Mouse (Mus musculus) lung, postnatal 14 days (tissue): ENCODE measurements around the gene Gm6685.
A peak's percentile ranks its signal among the peaks of the same experiment; 100 is the strongest.
"Not testable (repeated sequence)": the region's sequence is repeated elsewhere in the genome, so short reads cannot be mapped to it uniquely, and the experiment has no call there.

Experiments
- DNase-seq: peaks from one replicate; pipeline ENCODE4 v3.0.0; 2021

Gm6685 gene

GRCm38 (mm10) chr11:28339224-28340150 is at the start of gene Gm6685:
Gene Gm6685 (minus strand): TSS chr11:28339867.
- not testable (repeated sequence) for DNase-seq

DNA sequence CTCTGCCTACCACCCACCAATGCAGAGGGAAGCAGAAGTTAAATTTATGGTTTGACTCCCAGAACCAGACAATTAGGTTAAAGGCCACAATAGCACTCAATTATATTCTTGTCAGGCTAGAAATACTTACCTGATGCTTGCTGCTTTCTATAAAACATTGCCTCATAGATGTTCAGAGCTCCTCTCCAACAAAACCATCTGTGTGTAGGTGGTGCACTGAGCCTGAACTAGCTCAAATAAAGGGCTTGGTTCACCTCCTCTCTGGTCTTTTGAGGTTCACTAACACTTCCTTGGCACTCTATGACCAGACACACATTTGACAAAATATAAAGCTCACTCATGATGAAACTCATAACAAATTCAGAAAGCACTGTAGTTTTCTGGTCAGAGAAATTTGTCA is 36.2 kb upstream of the Gm6685 start:
- no peak for DNase-seq

GRCm38 (mm10) chr11:28374636-28375035 is 35.0 kb upstream of the Gm6685 start:
- DNase-seq, result no peak

DNA sequence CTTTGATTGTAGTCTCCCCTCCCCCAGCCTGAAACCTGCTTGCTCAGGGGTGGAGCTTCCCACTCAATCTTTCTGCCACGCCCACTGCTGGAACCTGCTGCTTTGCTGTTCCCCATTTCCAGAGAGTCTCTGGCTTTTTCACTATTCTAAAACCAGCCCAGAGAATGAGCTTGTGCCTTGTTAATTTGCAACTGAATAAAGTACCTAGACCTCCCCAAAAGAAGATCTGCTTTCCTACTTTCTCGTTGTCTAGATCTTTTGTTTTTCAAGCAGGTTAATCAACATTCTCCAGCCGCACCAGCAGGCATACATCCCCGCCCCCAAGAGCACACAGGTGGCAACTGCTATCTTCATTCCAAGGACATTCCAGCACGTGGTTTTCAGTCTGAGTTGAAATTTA is 31.7 kb upstream of the Gm6685 start:
- not testable (repeated sequence) for DNase-seq

GRCm38 (mm10) chr11:28365929-28366244 is 26.2 kb upstream of the Gm6685 start:
- no peak for DNase-seq

- DNase-seq, result peak; percentile 89
Observed at GRCm38 (mm10) chr11:28365209-28365928, 25.7 kb upstream of the Gm6685 start.

DNA sequence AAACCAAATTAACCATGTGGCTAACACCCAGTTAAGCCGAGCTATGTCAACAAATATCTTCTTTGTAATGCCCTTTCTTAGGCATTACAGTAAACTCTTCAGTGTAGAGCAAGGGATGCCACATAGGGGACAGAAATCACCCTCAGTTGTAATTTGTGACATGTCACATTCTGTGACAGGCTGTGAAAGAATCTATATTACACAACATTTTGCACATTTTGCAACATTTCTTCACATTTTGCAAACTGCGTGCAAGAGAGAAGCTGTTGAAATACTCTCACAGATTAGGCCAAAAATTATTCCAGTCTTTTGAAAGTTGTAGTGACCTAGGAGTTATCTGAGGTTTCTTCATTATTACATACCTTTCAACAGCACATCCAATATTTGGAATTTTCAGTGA is 3.8 kb upstream of the Gm6685 start:
- no peak for DNase-seq

GRCm38 (mm10) chr11:28341887-28342286 is 2.2 kb upstream of the Gm6685 start:
- no peak for DNase-seq

- no peak for DNase-seq
Observed at GRCm38 (mm10) chr11:28327878-28328277, 11.8 kb downstream of the Gm6685 start.

GRCm38 (mm10) chr11:28313396-28313795 is 26.3 kb downstream of the Gm6685 start:
- no peak for DNase-seq

DNA sequence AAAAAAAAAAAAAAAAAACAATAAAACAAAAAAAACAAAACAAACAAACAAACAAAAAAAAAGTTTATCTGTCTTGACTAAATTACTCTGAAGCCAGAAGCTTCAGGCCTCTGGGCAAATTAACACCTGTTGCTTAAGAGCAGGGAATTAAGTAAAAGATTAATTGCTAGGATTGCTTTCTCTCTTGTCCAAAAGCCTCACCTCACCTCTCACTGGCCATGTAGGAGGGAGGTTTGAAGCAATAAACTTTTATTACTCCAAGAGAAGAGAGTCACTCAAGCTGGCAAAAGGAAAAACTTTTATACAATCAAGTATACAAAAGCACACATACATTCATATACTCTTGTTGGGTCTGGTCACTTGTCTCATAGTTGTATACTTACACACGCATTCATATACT is 31.9 kb downstream of the Gm6685 start:
- DNase-seq, result no peak

GRCm38 (mm10) chr11:28290440-28290839 is 49.2 kb downstream of the Gm6685 start:
- DNase-seq, result no peak
